Mouse (Mus musculus): Measurements from ENCODE around the gene Plekha6.

- TF ChIP-seq CTCF (conservative IDR thresholded peaks at IDR 0.05; ENCODE audit: low read length) (no peak), NANOG (IDR thresholded peaks at IDR 0.05; ENCODE audit: borderline replicate concordance, low read length) (no peak), POU5F1 (IDR thresholded peaks at IDR 0.05; ENCODE audit: borderline replicate concordance, low read length) (no peak)
Measured at GRCm38 (mm10) chr1:133276983-133277382, 113.0 kb downstream of the Plekha6 start.

Data from E14TG2a.4 (cell line).